Mouse (Mus musculus): ENCODE measurements around the gene Hdc.
A peak's percentile ranks its signal among the peaks of the same experiment; 100 is the strongest.
"Not testable (repeated sequence)": the region's sequence is repeated elsewhere in the genome, so short reads cannot be mapped to it uniquely, and the experiment has no call there.

Gene Hdc

GRCm38 (mm10) chr2:126619249-126619704 lies at the start of gene Hdc:
Gene Hdc, minus strand, starts transcription at chr2:126619299.
- DNase-seq, result no peak

- DNase-seq, result no peak
Measured at GRCm38 (mm10) chr2:126668621-126669252, 49.6 kb upstream of the Hdc start.

- DNase-seq, result no peak
Measured at GRCm38 (mm10) chr2:126665984-126666383, 46.9 kb upstream of the Hdc start.

DNA sequence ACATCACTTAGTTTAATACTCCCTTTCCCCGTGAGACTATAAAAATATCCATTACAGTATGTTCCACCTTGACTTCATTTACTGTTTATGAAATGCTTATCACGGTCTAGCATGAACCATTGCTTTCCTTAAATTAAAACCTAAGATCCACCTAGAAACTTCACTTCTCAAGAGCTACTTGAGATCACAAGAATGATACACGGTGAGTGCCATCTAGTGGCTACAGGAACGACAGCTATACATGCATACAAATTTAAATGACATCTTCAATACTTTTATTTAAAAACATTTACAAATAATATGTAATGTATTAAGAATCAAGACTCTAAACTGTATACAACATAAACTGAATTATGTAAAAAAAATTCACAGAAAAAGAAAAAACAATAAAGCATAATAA lies 44.4 kb upstream of the Hdc start:
- DNase-seq, result peak; percentile 55

DNA sequence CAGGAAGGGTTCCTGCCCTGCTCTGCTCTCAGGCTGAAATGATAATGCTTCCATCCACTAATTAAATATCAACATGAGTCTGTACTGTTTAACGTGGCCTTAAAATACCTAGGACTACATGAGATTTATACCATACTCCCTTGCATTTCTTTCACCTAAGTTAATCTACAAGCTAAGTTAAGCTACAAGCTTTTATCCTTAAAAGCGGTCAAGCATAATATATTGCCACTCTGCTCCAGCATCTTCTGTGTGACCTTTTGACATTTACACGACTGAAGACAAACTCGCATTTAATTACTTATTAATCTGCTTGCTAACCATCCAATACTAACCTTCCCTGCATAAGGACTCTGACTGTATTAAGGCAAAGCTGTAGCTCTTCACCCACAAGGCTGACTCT lies 33.8 kb upstream of the Hdc start:
- no peak for DNase-seq

DNA sequence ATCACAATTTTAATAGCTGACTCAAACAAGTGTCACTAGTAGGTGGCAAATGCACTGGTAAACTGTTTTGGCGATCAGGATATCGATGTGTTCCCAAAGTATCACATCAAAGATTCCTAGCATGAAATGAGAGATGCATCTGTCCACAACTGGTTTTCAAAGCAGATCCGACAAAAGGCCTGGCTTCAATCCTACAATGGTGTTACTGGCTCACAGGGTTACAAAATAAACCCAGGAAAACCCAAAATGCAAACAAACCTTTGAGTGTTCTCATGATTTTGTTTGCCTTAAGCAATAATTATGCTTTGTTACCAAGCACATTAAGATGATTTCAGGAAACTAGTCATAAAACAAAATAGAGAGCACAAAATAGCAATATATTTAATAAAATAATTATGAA lies 28.7 kb upstream of the Hdc start:
- DNase-seq, result no peak

GRCm38 (mm10) chr2:126646461-126646860 lies 27.4 kb upstream of the Hdc start:
- DNase-seq, result no peak

DNA sequence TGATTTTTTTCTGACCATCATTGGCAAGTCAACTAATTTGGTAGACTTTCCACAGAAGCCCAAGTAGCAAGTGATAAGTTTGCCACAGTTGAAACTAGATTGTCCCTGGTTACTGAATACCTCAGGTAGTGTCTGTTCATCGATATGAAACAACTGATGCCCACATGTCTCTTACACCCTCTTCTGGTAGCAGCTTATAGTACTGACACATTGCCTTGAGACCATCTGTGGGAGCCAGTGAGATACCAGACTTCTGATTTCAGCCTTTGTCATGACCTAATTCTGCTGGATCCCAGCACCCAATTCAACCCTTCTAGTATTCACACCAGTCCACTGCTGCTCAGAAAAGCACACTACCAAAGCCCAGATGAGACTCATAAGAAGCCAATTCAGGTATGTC lies 25.7 kb upstream of the Hdc start:
- no peak for DNase-seq

GRCm38 (mm10) chr2:126640298-126640697 lies 21.2 kb upstream of the Hdc start:
- no peak for DNase-seq

GRCm38 (mm10) chr2:126635939-126636823 lies 17.1 kb upstream of the Hdc start:
- no peak for DNase-seq

- no peak for DNase-seq
Measured at GRCm38 (mm10) chr2:126633165-126633564, 14.1 kb upstream of the Hdc start.

DNA sequence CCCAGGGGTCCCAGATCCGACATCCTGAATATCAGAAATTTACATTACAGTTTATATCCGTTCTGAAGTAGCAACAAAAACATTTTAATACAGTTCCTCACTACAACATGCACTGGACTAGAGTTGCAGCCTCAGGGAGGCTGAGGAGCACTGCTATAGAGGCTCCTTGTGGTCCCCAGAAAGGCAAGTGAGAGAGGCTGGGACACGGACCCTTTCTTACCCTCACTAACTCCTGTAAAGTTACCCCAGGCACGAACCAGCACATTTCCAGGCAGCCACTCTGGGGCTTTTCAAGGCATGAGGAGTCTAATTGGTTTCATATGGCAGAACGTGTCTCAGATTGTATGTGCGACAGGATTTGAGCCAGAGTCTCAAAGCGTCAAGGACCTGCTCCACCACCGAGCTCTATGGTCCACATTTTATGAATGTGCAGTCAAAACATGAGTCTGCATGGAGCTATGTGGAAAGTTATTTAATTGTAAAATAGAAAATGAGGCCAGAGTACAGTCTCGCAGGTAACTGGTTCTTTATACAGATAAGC lies 9.4 kb upstream of the Hdc start:
- no peak for DNase-seq

DNA sequence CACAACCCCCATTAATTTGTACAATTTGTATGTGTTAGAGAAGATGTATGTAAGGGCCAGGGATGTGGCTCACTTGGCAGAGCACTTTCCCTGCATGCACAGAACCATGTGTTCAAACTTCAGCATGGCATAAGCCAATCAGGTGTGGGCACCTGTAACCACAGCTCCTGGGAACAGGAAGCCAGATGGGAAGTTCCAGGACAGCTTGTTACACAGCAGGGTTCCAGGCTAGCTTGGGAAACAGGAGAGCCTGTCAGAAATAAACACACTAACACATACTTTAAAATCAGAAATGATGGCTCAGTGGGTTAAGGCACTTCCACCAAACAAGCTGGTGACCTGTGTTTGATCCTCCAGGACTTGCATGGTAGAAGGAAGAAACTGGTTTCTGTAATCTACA lies 4.0 kb upstream of the Hdc start:
- DNase-seq, result no peak

- no peak for DNase-seq
Measured at GRCm38 (mm10) chr2:126622455-126622854, 3.4 kb upstream of the Hdc start.

- DNase-seq, result no peak
Measured at GRCm38 (mm10) chr2:126618470-126619179, 474 bp downstream of the Hdc start.

DNA sequence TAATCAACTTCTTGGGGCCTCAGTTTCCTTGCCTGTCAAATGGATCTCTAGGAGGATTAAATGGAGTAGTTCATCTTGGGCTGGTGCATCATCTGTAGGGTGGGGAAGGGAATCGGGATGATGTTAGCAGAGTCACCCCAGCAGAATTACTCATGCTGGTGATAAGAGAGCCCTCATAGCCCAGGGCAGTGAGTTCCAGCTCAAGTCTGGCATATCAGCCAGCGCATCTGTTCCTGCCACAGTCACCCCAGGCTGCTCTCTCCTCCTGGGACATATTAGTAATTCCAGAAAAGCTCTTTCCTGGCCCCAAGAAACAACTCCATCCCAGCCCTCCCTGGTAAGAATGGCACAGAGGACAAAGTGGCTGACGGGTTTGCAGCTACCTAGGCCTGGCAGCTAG lies 3.7 kb downstream of the Hdc start:
- no peak for DNase-seq

- not testable (repeated sequence) for DNase-seq
Measured at GRCm38 (mm10) chr2:126609600-126609999, 9.5 kb downstream of the Hdc start.

DNA sequence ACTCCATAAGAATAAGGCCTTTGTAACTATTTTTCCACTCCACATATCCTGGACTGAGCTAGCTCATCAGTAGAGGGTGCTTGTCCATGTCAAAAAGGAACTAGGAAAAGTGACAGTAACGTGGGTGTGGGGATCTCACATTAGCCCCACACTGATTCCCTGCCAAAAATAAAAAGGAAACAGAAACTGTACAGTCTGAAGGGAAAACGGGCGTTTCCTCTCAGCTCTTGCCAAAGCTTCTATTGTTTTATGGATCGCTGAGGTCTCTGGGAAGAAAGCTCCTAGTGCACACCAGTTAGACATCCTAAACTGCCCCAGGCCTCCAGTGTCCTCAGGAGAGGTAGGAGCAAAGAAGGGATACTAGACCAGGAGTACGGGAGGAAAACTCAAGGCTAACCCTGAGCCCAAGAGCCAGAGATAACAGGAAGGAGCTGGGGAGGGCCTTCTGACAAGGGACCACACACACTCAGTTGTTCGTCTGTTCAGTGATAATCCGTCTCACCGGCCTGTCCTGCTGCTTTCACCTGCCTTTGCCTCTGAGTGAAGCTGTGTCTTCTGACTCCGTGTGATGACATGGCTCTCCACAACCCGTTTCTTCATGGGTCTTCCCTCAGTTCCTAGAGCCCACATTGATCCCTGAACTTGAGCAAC lies 11.4 kb downstream of the Hdc start:
- no peak for DNase-seq

DNA sequence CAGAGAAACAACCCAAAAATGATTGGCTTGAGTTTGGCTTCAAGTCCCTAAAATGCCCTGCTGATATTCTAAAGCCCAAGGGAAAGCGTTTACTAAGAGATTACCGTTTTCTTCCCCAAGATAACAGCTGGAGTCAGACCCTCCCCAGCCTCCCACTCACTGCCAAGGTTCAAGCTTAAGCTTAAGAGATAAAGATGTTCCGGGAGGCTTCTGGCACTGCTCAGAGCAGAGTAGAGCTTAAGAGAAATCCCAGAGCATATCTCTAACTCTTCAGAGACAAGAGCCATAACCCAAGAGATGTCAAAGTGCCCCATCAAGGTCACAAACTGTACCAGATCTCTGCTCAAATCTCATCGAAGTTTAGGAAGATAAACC lies 12.4 kb downstream of the Hdc start:
- no peak for DNase-seq

GRCm38 (mm10) chr2:126606061-126606687 lies 12.9 kb downstream of the Hdc start:
- DNase-seq, result no peak

DNA sequence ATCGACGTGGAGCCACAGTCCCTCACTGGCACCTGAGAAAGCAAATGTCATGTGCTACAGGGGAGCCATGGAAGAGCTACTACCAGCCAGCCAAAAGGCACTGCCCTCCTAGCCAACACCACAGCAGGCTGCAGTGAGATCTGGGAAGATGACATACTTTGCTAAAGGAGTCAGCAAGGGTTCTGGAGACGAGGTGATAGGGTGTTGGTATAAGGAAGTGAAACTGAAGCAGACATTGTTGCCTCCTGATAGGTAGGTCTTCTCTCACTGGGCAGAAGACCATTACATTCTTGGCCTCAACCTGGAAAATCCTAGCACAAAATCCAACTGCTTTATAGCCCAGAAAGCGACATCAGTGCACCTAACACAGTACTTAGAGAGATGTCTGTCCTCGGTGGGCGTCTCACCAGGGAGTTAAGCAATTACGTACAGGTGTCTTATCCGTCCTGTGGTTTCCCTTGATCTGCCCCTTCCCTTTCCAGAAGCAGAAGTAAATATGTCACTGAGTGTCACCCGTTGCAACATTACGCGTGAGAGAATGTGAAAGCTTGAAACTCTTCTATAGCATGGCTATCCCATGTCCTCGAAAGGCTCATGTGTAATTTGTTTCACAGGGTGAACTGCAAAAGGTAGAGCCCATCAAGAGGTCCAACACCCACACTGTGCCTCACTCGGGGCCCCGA lies 17.0 kb downstream of the Hdc start:
- DNase-seq, result no peak

DNA sequence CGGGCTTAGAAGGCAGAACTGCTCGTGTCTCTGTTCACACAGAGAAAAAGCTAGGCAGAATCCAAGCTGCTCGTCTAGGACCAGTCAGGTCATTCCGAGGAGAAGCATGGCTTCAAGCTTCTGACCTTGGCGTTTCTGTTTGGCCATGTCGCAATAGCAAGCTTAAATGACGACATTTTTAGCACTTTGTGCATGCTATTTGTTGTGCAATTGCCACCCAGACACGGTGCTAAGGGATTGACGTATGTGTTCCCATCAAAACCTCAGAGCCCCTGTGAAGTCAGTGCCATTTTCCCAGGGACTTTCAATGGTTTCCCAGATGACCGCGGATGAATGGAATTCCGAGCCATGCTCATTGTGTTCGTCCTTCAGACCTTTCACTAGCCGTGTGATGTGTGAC lies 18.6 kb downstream of the Hdc start:
- DNase-seq, result no peak

Data from retina, postnatal 1 day (tissue).